Mouse (Mus musculus) heart, postnatal 0 days (tissue): ENCODE data around the gene Iba57. TPM values are rescaled to one million over a fixed set of nuclear protein-coding genes. Genes with fewer than 3 reads are reported as not detected.

Experiments used
- ATAC-seq: fragments of 200-750 bp; cut with Nextera tagmentation; 2 replicates; pipeline ENCODE4 v1.8.0; 2017; ENCODE audit warnings: low read depth, moderate number of reproducible peaks, moderate library complexity; ENCODE audit not compliant: insufficient read depth
- DNase-seq: peaks from one replicate; pipeline ENCODE4 v3.0.0-alpha.2; 2016; ENCODE audit warnings: low spot score
- H3K27ac ChIP-seq: fragments of 300-500 bp; sonication (generic); 2 replicates; pipeline ENCODE4 v1.5.1; 2014; ENCODE audit warnings: low read depth, mild to moderate bottlenecking
- H3K27me3 ChIP-seq: fragments of 300-500 bp; sonication (generic); 2 replicates; pipeline ENCODE4 v1.6.1; 2014; ENCODE audit warnings: low read length, mixed read lengths; ENCODE audit not compliant: control insufficient read depth, insufficient read depth
- H3K36me3 ChIP-seq: fragments of 300-500 bp; sonication (generic); replicated peaks from 2 replicates; pipeline ENCODE4 v1.6.1; 2014; ENCODE audit warnings: low read length, mixed read lengths; ENCODE audit not compliant: control insufficient read depth, insufficient read depth
- H3K4me1 ChIP-seq: fragments of 300-500 bp; sonication (generic); 2 replicates; pipeline ENCODE4 v1.6.1; 2014; ENCODE audit warnings: antibody characterized with exemption; ENCODE audit not compliant: control insufficient read depth, insufficient read depth
- H3K4me2 ChIP-seq: fragments of 300-500 bp; sonication (generic); 2 replicates; pipeline ENCODE4 v1.6.1; 2014; ENCODE audit warnings: low read depth, mild to moderate bottlenecking, low read length, moderate library complexity
- H3K4me3 ChIP-seq: fragments of 300-500 bp; sonication (generic); 2 replicates; pipeline ENCODE4 v1.5.1; 2014; ENCODE audit warnings: low read depth, low read length
- H3K9ac ChIP-seq: fragments of 300-500 bp; sonication (generic); replicated peaks from 2 replicates; pipeline ENCODE4 v1.6.1; 2014; ENCODE audit warnings: low read depth, low read length, mixed read lengths
- H3K9me3 ChIP-seq: fragments of 300-500 bp; sonication (generic); replicated peaks from 2 replicates; pipeline ENCODE4 v1.6.1; 2016; ENCODE audit warnings: low read length; ENCODE audit not compliant: control insufficient read depth
- CTCF ChIP-seq: IDR thresholded peaks from 2 replicates; pipeline ENCODE4 v1.5.1; 2016; ENCODE audit warnings: antibody characterized with exemption, control low read depth, low read depth
- EP300 ChIP-seq: IDR thresholded peaks from 2 replicates; pipeline ENCODE4 v1.6.1; 2016; ENCODE audit warnings: antibody characterized with exemption, low read depth
- whole genome bisulfite sequencing: fragments of 180-500 bp; shearing (Covaris S2); extraction: QIAGEN DNeasy Blood & Tissue Kit; methylation state at CpG from one replicate; pipeline ENCODE4 v1.1.7; 2014; 5-methylcytosine and 5-hydroxymethylcytosine counted together
- polyA plus RNA-seq: library from polyadenylated mRNA; unstranded; fragments of >200 nt; fragmentation: Nextera tagmentation; extraction: Ambion mirVana; gene quantifications from 2 replicates; pipeline ENCODE4 v1.2.1, GENCODE M21; 2015
- total RNA-seq: library from RNA; depleted of rRNA; stranded (reverse); fragments of >200 nt; gene quantifications from 2 replicates; pipeline ENCODE4 v1.2.3, GENCODE M21; 2014; ENCODE audit warnings: low replicate concordance; rRNA removed

Iba57 gene
- total and polyA plus RNA-seq, 2 experiments from 2014 or later, result 10.2 to 11.0 TPM

GRCm38 (mm10) chr11:59131348-59131919, 32.1 kb downstream of the Iba57 start:
- TF ChIP-seq EP300, result no peak
- no peak for TF ChIP-seq CTCF
- ATAC-seq (no peak), DNase-seq (no peak)
- H3K9ac ChIP-seq, result no peak overlapping the region
- no peak overlapping the region for H3K4me3 ChIP-seq
- peaks cover 62% of the 10 kb centered on the region for H3K36me3 ChIP-seq
- no peak overlapping the region for H3K4me2 ChIP-seq
- no peaks in the 10 kb centered on the region for H3K9me3 ChIP-seq
- 74% methylated on average over 18 of the region's 18 CpGs for WGBS
- H3K4me1 ChIP-seq, result 0 out of 2 replicates have a peak, but pooled peaks cover 9% of the 10 kb centered on the region
- H3K27me3 ChIP-seq, result peaks cover 21% of the 10 kb centered on the region
- no peak overlapping the region for H3K27ac ChIP-seq

DNA sequence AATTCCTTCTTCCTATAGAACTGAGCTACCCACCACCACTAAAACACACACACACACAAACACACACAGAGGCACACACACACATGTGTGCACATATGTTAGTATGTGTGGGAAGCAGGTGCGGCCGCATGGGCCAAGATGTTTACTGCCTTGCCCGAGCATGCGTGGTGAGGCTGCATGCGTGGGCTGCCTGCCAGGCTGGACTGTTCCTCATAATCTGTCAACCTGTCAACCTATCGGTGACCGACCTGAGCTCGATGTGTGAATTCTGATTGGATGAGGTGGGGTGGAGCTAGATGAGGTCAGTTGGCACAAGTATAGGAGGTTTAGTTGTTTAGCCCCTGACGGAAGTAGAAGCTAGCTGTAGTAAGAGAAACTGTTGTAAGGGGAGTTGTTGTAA, 32.8 kb downstream of the Iba57 start:
- Histone ChIP-seq H3K4me1 (0 out of 2 replicates have a peak, but pooled peaks cover 6% of the 10 kb centered on the region), H3K9me3 (no peaks in the 10 kb centered on the region), H3K36me3 (peaks cover 67% of the 10 kb centered on the region), H3K27ac (no peak overlapping the region), H3K4me2 (no peak overlapping the region), H3K27me3 (peaks cover 15% of the 10 kb centered on the region), H3K9ac (no peak overlapping the region), H3K4me3 (no peak overlapping the region)
- 57% methylated on average over 9 of the region's 9 CpGs for WGBS
- DNase-seq (no peak), ATAC-seq (peak; percentile 45; the same call in 1 of the 2 replicates)
- TF ChIP-seq CTCF (no peak), EP300 (no peak)

DNA sequence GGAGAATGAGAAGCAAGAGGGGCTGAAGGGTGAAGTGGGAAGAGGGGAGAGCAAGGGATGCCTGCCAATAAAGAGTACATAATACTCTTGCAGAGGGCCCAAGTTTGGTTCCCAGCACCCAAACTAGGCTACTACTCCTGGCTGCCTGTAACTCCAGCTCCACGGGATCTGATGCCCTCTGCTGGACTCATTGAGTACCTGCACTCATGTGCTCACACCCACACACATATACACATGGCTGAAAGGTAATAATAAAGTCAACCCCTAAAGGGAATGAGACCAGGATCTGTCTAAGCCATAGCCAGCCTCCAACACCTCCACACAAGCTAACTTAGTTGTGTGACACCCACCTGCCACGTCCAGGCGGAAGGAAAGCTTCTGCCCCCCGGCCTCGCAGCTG, 57.6 kb downstream of the Iba57 start:
- H3K4me3 ChIP-seq, result no peak overlapping the region
- H3K4me2 ChIP-seq, result no peak overlapping the region
- 92% methylated on average over 5 of the region's 5 CpGs for WGBS
- no peak for ATAC-seq
- TF ChIP-seq CTCF, result no peak
- no peak for TF ChIP-seq EP300
- H3K27ac ChIP-seq, result no peak overlapping the region
- no peaks in the 10 kb centered on the region for H3K9me3 ChIP-seq
- no peaks in the 10 kb centered on the region for H3K4me1 ChIP-seq
- H3K27me3 ChIP-seq, result no peaks in the 10 kb centered on the region
- H3K36me3 ChIP-seq, result peaks cover 74% of the 10 kb centered on the region
- no peak overlapping the region for H3K9ac ChIP-seq
- DNase-seq, result no peak

Other genes starting within 250 kb of the Iba57 start
- not detected in 2 replicates for gene Btnl10, start 245.8 kb downstream of the Iba57 start, total RNA-seq
- 0.07 TPM in 1 of 2 replicates, not detected in the other for gene Btnl10, start 245.8 kb downstream of the Iba57 start, polyA plus RNA-seq
- 301 and 362 TPM in 2 replicates for gene Rnf187, start 224.8 kb downstream of the Iba57 start, total RNA-seq
- gene Rnf187, start 224.8 kb downstream of the Iba57 start, polyA plus RNA-seq, result 145 and 147 TPM in 2 replicates
- 26.3 and 44.3 TPM in 2 replicates for gene Hist3h2ba, start 214.8 kb downstream of the Iba57 start, total RNA-seq
- 7.0 and 8.2 TPM in 2 replicates for gene Hist3h2ba, start 214.8 kb downstream of the Iba57 start, polyA plus RNA-seq
- 90.4 and 94.8 TPM in 2 replicates for gene Hist3h2a, start 209.1 kb downstream of the Iba57 start, total RNA-seq
- gene Hist3h2a, start 209.1 kb downstream of the Iba57 start, polyA plus RNA-seq, result 43.1 and 63.4 TPM in 2 replicates
- 0.62 TPM in 1 of 2 replicates, not detected in the other for gene Trim17, start 209.1 kb downstream of the Iba57 start, total RNA-seq
- 0.26 and 0.33 TPM in 2 replicates for gene Trim17, start 209.1 kb downstream of the Iba57 start, polyA plus RNA-seq
- gene Trim11, start 185.6 kb downstream of the Iba57 start, total RNA-seq, result 36.8 and 37.4 TPM in 2 replicates
- gene Trim11, start 185.6 kb downstream of the Iba57 start, polyA plus RNA-seq, result 26.0 and 26.5 TPM in 2 replicates
- gene Obscn, start 27.3 kb downstream of the Iba57 start, total RNA-seq, result 225 and 245 TPM in 2 replicates
- gene Obscn, start 27.3 kb downstream of the Iba57 start, polyA plus RNA-seq, result 106 and 107 TPM in 2 replicates
- gene Gjc2, start 19.5 kb upstream of the Iba57 start, total RNA-seq, result 0.08 and 0.12 TPM in 2 replicates
- gene Gjc2, start 19.5 kb upstream of the Iba57 start, polyA plus RNA-seq, result 0.63 and 0.75 TPM in 2 replicates
- 47.5 and 60.3 TPM in 2 replicates for gene Guk1, start 28.5 kb upstream of the Iba57 start, total RNA-seq
- gene Guk1, start 28.5 kb upstream of the Iba57 start, polyA plus RNA-seq, result 138 and 146 TPM in 2 replicates
- gene Mrpl55, start 38.7 kb upstream of the Iba57 start, total RNA-seq, result 174 and 187 TPM in 2 replicates
- 196 and 199 TPM in 2 replicates for gene Mrpl55, start 38.7 kb upstream of the Iba57 start, polyA plus RNA-seq
- 1.6 TPM in 1 of 2 replicates, not detected in the other for gene 2310033P09Rik, start 44.6 kb upstream of the Iba57 start, total RNA-seq
- 19.9 and 21.4 TPM in 2 replicates for gene 2310033P09Rik, start 44.6 kb upstream of the Iba57 start, polyA plus RNA-seq
- gene Arf1, start 64.5 kb upstream of the Iba57 start, total RNA-seq, result 336 and 378 TPM in 2 replicates
- gene Arf1, start 64.5 kb upstream of the Iba57 start, polyA plus RNA-seq, result 533 and 540 TPM in 2 replicates
- not detected in 2 replicates for gene Wnt3a, start 127.0 kb upstream of the Iba57 start, total RNA-seq
- gene Wnt3a, start 127.0 kb upstream of the Iba57 start, polyA plus RNA-seq, result not detected in 2 replicates
- 3.4 and 4.0 TPM in 2 replicates for gene Wnt9a, start 143.2 kb upstream of the Iba57 start, total RNA-seq
- 2.8 and 2.9 TPM in 2 replicates for gene Wnt9a, start 143.2 kb upstream of the Iba57 start, polyA plus RNA-seq
- gene Prss38, start 211.9 kb upstream of the Iba57 start, total RNA-seq, result not detected in 2 replicates
- not detected in 2 replicates for gene Prss38, start 211.9 kb upstream of the Iba57 start, polyA plus RNA-seq